Mouse (Mus musculus) B cell, adult (primary cell): ENCODE data around the gene Vmn1r184. TPM values are rescaled to one million over a fixed set of nuclear protein-coding genes. Genes with fewer than 3 reads are reported as not detected.

Experiments used
- total RNA-seq: library from RNA; stranded (reverse); gene quantifications from 4 replicates; pipeline ENCODE4 v1.2.4, GENCODE M21; 2023; ENCODE audit not compliant: inconsistent age

The Vmn1r184 gene
- total RNA-seq, result not detected in 4 replicates

GRCm38 (mm10) chr7:26260034-26260433, at the start of gene Vmn1r184:
Gene Vmn1r184 (plus strand): TSS chr7:26260334.

GRCm38 (mm10) chr7:26306926-26307325, 46.8 kb downstream of the Vmn1r184 start, which contains the start of gene Cyp2a4:
Gene Cyp2a4 (plus strand): TSS chr7:26307169.

Other genes starting within 250 kb of the Vmn1r184 start
- not detected in 4 replicates for gene Cyp2b13, start 198.8 kb upstream of the Vmn1r184 start, total RNA-seq
- gene Cyp2b9, start 86.9 kb upstream of the Vmn1r184 start, total RNA-seq, result not detected in 4 replicates
- not detected in 4 replicates for gene Cyp2a4, start 46.8 kb downstream of the Vmn1r184 start, total RNA-seq
- not detected in 4 replicates for gene Nlrp9c, start 143.4 kb downstream of the Vmn1r184 start, total RNA-seq
- gene Nlrp4a, start 174.8 kb downstream of the Vmn1r184 start, total RNA-seq, result not detected in 4 replicates